Mouse (Mus musculus) right cerebral cortex, postnatal 25 days (tissue): Measurements from ENCODE around the gene Gm13023.
"Not testable (repeated sequence)": the region's sequence is repeated elsewhere in the genome, so short reads cannot be mapped to it uniquely, and the experiment has no call there.

Source experiments
- DNase-seq: peaks from one replicate; pipeline ENCODE4 v3.0.0; 2022

Gene Gm13023

DNA sequence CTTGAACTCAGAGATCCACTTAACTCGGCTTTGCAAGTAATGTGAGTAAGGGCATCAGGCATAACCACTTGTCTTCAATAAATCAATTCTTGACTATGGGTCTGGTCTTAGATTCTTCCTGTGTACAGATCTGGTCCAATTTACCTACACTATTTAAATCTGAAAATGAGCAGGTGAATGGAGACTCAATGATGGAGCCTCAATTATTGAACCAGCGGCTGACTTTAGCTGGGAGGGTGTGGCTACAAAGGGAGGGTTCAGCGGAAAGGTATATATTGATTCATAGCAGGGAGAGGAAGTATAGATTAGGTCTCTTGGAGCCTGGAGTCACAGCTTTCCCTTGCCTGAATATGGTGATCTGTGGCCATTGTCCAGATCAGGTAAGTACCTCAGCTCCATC, at the start of gene Gm13023:
Gene Gm13023 (plus strand): TSS at position 301 of the 400 bp plus-strand sequence.
- not testable (repeated sequence) for DNase-seq

- DNase-seq = no peak
These were observed 26.8 kb downstream of the Gm13023 start, which contains the start of gene Gm13084 for GRCm38 (mm10) chr4:143815993-143816392. TSS of gene Gm13084 (minus strand) at chr4:143816093.
